Mouse (Mus musculus): ENCODE results near the gene Cox17.

GRCm38 (mm10) chr16:38392126-38392894 is 45.5 kb downstream of the Cox17 start:
- TF ChIP-seq CTCF (IDR thresholded peaks at IDR 0.05; ENCODE audit: extremely low read depth, insufficient read length, insufficient replicate concordance, low read depth, low read length) (no peak), POLR2A (IDR thresholded peaks at IDR 0.05; ENCODE audit: low read depth, low read length) (no peak)

All from small intestine, adult 2 months (tissue).